Mouse (Mus musculus) brain, embryonic 14.5 days (tissue): Measurements from ENCODE around the gene Gm49342.

Experiments
- CTCF ChIP-seq: fragments of 200-500 bp; IDR thresholded peaks from 2 replicates; pipeline ENCODE4 v1.5.1; 2012; ENCODE audit warnings: inconsistent platforms, mild to moderate bottlenecking, moderate library complexity, borderline replicate concordance; ENCODE audit not compliant: insufficient read depth, insufficient read length; ENCODE audit errors: extremely low read depth
- POLR2A ChIP-seq: fragments of 200-500 bp; IDR thresholded peaks from 2 replicates; pipeline ENCODE4 v1.6.1; 2012; ENCODE audit warnings: mild to moderate bottlenecking, inconsistent platforms, borderline replicate concordance; ENCODE audit not compliant: poor library complexity, insufficient read depth, insufficient read length, severe bottlenecking; ENCODE audit errors: extremely low read depth

DNA sequence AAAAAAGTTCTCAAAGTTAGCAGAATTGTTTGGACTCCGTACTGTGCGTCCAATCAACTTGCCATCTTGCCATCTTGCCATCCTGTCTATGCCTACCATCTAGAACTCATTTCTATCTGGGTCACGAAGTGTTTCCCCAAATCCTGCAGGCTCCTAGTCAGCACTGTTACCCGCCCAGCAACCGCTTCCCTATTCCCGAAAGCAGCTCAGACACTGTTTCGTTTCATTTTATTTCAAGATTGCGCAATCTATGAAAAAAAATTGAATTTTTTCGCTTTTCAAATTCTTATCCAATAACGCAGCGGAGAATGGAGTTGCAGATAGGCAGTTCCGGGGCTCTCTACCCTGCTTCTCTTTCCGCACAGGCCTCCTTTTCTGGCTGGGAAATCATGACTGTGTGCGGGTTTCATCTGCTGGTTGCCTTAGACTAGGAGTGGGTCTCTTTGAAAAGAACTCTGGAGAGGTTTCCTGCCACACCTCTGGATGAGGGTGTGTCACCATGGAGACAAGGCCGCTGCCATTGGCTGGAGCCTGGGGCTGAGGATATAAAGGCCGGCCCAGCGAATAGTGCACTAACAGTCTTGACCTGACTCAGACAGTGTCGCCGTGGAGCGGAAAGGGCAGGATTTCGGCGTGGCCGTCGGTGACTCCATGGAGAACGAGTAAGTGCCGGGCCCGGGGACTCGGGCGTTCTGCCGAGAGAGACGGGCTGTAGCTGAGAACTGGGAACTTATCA is at the start of gene Gm49342:
- TF ChIP-seq CTCF (peak; percentile 27; the same call in 1 of the 2 replicates), POLR2A (peak; percentile 25; the same call in 1 of the 2 replicates)
